Mouse (Mus musculus) cerebellum, adult (tissue): Measurements from ENCODE around the gene Zfp691.

Source experiments
- ATAC-seq: cut with Nextera tagmentation; 2 replicates; pipeline ENCODE4 v1.9.2; 2017; ENCODE audit warnings: mild to moderate bottlenecking, moderate library complexity, mixed read lengths; ENCODE audit not compliant: insufficient number of reproducible peaks, low FRiP score, low TSS enrichment

The Zfp691 gene

DNA sequence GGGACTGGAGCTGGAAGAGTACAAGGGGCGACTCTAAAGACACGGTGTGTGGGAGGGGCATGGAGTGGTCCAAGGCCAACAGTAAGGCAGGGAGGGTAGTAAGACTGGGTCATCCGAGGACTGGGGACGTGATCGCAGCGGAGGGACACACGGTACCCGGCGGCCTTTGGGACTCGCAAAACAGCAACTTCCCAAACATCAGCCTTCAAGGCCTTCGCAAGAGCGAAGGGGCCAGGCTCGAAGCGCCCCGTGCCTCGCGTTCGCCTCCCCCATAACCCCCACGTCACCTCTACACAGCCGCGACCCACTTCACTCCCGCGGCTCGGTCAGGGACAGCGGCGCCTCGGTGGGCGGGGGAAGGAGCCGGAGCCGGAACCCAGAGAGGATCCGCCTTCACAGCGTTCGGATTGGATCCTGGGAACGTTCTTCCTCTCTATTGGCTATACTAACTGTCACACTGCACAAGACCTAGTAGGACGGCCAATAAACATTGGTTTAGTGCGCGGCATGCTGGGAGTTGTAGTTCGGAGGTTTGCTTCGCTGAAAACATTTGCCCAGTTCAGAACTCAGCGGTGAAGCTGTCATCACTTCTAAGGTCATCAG, at the start of gene Zfp691:
Gene Zfp691, minus strand, starts transcription at position 345 of the 603 bp plus-strand sequence.
- peak; percentile 100 for ATAC-seq

DNA sequence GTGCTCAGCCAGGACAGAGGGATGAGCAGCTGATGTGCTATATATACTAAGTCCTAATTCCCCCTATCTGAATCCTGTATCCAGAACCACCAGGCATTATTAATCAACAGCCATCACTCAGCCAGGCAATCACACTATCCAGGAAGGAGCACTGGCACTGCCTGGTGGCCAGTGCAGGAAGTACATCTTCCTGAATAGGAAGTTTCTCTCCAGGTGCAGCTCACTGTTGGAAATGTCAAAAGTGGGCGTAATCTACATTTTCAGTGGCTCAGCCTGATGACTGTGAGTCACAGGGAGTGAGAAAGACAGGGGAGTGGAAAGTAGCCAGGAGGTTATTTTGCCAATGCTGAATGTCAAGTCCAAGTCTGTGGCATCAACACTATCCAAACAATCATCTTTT, 49.7 kb upstream of the Zfp691 start:
- peak; percentile 60; the same call in 1 of the 2 replicates for ATAC-seq

DNA sequence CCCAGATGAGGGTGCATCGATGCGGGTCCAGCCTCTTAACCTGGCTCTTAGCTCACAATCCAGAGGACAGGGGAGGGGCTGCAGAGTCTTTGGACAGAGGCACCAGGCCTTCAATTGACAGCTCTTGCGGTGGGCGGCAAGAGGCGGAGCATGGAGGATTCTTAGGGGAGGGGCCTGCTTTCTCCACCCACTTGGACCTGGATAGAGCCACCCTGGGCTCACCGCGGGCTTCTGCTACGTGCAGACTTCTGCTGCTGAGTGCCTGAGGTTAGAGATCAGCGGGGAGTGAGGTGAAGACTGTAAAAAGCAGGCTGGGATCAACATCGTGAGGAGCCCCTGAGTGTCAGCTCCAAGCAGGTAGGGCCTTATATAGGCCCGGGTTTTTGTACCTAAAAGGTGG, 44.2 kb upstream of the Zfp691 start, which contains the start of gene Tmem269:
Gene Tmem269, minus strand, starts transcription at position 49 of the 400 bp plus-strand sequence.
- no peak for ATAC-seq

DNA sequence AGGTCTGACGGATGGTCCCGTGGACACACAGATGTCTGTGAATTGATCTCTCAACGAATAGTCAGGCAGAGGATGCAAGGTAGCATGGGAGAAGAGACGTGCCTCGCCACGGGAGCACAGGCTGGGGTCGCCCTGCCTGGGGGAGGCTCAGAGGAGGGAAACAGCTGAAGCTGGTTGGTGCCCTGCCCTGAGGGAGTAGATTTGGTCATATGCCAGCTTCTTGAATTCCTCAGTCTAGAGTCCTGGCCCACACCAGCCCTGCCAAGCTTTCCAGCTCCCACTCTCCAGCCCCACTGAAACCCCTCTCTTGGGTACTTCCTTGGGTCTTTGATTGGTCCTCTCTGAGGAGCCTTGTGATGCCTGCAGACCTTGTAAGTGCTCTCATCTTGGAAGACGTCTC, 42.7 kb upstream of the Zfp691 start:
- no peak for ATAC-seq

DNA sequence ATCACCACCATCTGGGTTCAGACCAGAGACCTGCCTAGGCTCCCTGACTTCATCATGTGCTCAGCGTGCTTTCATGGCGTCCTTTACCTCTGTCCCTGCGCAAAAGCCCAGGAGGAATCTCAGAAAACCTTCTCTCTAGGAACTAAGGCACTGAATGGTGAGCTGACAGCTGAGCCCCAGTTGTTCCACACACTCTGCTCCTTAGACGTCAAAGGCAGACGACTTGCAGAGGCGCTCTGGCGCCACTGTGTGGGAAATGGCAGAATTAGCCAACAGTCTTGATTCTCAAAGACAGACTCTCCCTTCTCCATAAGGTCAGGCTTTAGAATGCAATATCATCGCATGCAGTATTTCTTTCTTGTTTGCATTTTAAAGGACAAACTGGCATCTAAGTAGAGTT, 30.7 kb upstream of the Zfp691 start:
- ATAC-seq: no peak

DNA sequence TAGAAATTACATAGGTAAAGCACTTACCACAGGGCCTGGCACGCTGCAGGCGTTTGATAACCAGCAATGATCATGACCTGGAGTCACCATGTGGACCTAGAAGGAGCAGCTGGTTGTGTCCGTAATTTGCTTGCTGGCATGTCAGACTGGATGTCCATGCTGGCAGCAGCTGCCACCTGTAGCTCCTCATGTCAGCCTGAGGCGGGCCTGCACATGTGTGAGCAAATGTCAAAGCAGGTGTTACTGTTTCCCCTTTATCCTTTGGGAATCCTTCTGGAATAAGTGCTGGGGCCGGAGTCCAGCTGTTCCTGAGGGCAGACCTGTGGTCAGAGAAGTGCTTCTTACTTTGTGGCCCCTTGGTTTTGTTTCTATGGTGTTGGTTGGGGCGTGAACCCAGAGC, 24.1 kb upstream of the Zfp691 start:
- ATAC-seq: no peak

DNA sequence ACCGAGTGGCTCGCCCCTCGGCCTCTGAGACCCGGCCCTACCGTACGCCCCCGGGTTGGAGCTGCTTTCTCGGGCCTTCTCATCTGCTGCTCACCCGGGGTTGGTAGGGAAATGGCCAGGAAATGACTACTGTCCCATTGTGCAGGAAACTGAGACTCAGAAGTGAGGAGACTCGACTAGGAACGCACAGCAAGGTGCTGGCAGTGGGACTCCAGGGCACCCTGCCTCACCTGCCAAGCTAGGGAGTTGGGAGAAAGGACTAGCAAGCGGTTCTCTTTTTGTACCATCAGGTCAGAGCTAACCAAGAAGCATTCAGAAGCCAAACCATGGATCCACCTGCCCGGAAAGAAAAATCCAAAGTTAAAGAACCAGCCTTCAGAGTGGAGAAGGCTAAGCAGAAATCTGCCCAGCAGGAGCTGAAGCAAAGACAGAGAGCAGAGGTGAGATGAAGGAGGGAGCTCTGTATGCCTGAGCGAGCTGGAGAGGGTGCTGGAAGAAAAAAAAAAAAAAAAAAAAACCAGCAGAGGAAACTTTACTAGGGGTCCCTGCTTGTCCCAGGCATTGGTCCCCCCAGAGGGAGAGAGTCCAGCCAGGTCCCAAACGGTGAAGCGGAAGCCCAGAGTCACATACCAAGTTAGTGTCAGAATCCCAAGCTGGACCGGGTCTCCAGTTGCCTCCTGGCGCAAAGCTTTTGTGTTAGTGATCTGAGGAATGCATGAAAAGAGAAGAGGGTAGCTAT, 21.8 kb upstream of the Zfp691 start:
- peak; percentile 59 for ATAC-seq

DNA sequence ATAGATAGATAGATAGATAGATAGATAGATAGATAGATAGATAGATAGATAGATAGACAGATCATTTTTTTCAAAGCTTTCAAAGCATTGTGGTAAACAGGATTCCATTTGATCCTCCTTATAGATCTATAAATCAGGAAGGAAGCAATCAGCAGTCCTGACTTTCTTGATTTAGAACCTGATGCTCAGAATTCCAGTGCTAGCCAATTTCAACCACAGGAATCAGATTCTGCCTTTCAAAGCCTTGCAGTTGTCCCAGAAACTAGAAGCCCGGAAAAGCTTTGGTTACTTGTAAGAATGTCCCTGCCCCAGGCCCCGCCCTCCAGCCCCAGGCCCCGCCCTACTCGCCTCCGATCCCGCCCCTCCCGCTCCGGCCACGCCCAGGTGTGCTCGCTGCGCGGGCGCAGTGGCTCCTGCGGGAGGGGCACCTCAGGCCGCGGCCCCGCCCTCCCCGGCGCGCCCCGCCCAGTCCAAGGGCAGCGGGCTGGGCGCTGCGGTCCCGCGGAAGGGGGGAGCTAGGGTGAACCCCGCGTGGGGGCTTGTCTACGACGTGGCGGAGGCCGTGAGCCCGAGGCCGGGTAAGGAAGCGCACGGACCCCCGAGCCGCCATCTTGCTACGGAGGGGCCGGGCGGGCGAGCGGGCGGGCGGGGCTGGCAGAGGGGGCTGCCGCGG, 21.1 kb upstream of the Zfp691 start, which contains the start of gene Svbp:
Gene Svbp, plus strand, starts transcription at position 398 of the 673 bp plus-strand sequence.
- ATAC-seq: peak; percentile 74

DNA sequence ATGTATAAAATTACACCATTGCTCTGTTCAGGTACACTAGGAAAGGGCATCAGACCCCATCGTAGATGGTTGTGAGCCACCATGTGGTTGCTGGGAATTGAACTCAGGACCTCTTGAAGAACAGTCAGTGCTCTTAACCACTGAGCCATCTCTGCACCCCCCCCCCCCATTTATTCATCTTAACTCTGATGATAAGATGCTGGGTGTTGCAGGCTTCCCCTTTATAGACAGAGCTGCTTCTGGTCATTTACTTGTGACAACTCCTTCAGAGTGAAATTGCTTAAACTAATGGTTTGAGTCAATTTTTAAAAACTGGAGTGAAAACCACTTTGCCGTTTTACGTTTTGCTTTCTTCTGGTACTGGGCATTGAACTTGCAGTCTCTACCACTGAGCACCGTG, 18.8 kb upstream of the Zfp691 start:
- ATAC-seq: no peak

DNA sequence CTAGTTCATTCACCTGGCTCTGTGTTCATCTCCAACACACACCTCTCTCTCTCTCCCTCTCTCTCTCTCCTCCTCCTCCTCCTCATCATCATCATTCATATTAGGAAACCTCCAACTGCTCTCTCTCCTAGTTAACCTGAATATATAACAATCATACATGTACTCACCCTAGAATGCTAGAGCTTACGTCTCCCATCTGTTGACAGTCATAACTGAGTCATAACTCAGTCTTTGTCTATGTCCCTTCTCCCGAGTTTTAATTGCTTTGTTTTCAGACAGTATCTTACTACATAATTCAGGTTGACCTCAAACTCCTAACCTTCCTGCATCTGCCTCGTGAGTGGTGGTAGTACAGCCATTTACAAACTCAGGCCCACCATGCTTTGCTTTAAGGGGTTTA, 17.3 kb upstream of the Zfp691 start:
- no peak for ATAC-seq

DNA sequence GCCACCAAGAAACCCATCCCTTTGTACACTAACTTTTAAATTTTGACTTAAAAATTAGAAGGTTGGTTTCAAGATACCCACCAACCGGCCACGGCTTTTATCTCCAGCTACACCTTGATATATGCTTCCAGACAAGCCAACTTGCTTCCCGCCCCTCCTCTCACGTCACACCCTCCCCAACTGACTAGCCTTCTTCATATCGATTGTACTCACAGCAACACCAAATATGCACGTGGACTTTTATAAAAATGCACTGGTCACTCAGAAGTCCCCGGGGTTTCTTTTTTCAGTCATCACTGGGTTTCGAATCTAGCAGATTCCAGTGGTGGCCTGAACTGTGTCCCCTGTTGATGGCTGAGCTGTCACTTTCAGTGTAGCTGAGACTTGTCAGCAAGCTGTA, 16.6 kb upstream of the Zfp691 start:
- no peak for ATAC-seq

DNA sequence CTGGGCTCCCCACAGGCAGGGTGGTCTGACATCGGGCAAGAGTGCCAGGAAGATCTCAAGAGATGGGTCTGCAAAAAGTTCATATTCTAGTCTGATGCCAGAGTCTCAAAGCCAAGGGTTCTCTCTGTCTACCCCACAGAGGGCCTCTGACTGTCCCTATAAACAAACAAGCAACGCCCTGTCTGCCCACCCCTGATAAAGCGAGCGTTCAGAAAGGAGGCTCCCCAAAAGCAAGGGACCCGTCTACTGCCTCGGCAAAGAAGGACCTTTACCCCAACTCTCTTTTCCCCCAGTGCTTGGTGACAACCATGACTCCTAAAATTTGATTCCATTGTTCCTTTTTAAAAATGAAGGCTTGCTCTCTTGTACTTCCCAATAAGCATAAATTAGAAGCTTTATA, 15.9 kb upstream of the Zfp691 start, which contains the start of gene Ermap:
Gene Ermap, minus strand, starts transcription at position 148 of the 400 bp plus-strand sequence.
- no peak for ATAC-seq

DNA sequence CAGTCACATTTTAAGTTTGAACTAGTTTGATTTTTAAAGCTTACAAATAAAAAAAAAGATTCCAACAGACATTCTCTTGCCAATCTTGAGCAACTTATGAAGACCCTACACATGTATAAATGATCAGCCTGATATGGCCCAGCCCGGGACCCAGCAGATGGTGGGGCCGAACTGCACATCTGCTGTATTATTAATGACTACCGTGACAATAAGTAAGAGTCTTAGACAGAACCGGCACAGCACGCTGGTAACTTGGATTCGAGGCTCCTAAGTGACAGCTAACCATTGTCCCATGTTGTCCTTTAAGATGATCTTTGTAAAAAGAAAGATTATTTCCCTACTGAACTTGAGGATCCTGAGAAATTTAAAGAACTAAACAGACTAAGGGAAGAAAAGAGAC, 15.4 kb upstream of the Zfp691 start:
- ATAC-seq: no peak

DNA sequence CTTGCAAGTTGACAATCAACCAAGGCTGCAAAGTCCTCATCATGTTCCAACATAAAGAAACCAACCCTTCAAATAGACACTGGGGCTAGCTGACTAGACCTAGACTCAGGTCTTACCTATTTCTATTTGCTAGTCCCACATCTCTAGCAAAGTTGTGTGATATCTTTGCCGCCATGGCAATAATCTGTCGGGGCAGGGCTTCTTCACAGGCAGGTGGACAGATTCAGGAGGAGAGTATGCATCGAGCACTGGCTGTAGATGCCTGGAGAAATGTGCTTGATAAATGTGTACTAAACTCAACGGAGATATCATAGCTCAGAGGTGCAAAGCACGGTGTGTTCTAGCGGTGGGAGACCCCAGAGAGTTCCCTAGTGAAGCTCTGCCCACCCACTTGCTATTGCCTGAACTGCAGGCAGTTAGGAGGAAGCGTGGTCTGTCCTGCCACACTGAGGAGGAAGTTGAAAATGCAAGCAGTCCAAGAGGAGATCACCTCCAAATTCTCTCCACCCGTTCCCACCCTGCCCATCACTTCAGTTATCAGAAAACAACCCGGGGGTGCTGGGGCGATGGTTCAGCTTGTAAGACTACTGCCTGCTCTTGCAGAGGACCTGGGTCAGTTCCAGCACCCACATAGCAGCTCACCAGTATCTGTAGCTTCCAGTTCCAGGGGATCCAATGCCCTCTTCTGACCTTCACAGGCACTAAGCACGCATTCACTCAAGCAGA, 14.2 kb upstream of the Zfp691 start:
- no peak for ATAC-seq

DNA sequence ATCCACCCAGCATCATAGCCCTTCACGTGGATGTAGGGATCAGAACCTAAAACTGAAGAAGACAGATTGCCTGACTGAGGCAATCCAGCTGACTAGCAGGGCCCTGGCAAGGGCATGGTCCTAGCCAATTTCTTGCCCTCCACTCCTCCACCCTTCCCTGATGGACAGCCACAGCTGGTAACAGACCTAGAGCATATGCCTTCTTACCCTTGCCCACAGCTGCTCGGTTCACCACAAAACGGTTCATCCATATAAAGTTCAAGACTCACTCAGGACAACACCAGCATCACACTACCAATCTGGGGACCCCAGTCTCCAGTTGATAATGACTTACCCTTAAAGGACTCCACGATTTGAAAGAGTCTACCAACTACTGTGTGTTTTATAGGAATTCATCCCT, 11.8 kb upstream of the Zfp691 start:
- no peak for ATAC-seq

DNA sequence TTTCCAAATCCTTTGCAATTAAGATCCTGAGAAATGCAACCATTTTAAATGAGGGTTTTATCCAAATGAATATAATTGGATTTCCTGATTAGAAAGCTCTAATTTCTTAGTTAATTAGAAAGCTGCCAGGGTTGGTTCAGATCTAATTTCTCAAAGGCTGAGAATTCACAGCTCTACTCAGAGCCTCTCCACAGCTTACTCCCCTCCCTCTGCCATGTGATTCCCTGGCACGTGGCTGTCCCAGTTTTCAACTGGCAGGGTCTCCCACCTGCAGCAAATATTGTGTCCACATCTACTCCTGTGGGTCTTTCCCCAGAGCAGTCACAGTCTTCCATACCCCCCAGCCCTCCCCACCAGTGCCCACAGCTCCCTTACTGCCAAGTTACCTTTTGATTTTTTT, 9.5 kb upstream of the Zfp691 start:
- ATAC-seq: no peak

DNA sequence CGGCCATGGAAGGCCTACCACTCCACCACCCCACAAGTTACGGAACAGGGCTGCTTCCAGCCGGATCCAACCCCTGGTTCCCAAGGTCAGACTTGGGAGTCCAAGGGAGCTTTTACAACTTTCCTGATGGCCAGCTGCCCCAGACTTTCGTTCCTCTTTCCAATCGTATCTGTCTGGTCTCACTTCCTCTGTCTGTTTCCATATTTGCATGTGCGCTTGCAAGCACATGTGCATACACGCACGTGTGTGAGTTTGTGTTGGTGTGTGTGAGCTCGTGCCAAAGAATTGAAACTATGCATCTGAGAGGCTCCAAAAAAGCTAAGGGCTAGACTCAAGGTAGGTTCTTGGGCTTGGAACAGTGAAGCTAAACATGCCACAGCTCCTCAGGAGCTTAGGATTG, 7.5 kb upstream of the Zfp691 start:
- ATAC-seq: no peak

DNA sequence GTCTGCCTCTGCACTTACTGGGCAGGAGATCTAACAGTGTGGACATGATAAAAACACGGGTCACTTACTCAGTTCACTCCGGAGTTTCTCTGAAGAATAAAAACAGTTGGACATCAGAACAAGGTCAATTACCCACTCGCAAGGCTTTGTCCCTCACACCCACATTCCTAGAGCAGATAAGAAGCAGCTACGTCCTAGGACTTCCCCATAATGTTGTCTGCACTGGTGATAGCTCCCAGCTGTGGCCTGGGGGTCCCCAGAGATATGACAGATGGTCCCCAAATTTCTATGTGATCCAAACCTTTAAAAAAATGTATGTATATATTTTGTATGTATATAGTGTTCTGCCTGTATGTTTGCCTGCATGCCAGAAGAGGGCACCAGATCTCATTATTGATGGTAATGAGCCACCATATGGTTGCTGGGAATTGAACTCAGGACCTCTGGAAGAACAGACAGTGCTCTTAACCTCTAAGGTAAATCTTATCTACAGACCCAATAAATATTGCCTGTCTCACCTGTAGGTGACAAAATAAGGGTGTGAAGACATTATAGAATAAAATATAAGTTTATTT, 6.2 kb upstream of the Zfp691 start:
- no peak for ATAC-seq

DNA sequence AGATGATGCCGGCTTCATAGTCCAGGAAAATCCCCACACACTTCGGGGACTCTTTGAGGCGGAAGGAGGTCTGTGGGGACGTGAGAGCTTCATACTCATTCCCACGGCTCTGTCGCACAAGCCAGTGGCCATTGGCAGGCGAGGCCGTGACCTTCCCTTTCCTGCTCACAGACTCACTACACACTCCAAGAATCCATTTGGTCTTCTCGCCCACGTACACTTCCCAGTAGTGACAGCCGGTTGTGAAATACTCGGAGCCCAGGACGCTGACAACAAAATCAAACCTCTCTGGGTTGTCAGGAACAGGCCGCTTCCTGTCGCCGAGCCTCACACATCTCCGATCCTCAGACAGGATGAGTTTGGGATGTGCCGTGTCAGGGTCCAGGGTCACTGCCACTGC, 4.3 kb upstream of the Zfp691 start:
- ATAC-seq: no peak

DNA sequence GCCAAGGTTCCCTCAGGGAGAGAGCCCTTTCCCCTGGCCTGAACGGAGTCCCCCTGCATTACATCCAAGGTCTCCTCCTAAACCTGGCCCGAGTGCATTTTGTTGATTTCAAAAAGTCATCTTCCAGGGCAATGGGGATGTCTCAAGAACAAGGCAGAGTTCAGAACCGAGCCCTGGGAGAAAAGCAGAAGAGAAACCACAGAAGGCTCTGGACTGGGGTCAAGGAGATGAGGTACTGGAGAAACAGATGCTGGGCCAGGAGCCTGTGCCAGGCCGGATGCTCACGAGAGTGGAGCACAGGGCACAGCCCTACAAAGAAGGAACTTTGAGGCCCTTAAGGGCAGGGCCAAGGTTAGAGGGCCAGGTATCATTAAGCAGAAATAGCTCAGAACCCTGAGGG, 3.7 kb upstream of the Zfp691 start:
- ATAC-seq: no peak
